22 mouse cellular contexts compared by ENCODE assay signal in the genomic region with DNA sequence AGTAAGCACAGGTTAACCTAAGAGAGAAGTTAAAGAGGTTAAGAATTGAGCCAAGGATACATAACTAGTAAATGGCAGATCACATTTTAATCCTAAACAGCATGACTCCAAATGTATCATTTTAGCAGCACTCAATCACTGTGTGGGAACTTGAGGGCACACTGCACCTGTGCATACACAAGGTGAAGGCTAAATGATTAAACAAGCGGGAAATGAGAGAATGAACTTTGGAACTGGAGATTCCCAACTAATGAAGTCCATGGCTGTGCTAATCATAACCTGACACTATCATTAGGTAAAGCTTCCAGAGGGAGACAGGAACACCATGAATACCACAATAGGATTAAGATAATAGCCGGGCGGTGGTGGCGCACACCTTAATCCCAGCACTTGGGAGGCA. TPM values are rescaled to one million over a fixed set of nuclear protein-coding genes. Genes with fewer than 3 reads are reported as not detected.
"Had no signal": no experiment of that assay in that cellular context is flagged by ENCODE, and none has a peak within 500 bp of the region (broad histone marks: within the 10 kb centered on the region; RNA-seq: fewer than 3 reads in every experiment).

No protein-coding gene starts in this region.

- ATAC-seq: forebrain, postnatal 0 days; hindbrain, postnatal 0 days; liver, embryonic 12.5 days had no signal

- H3K27ac ChIP-seq: heart, adult 2 months; heart, embryonic 13.5 days; heart, embryonic 15.5 days; hindbrain, embryonic 13.5 days; hindbrain, embryonic 15.5 days; hindbrain, postnatal 0 days; kidney, postnatal 0 days; layer of hippocampus, adult 2 months; left cerebral cortex, adult 2 months; limb, embryonic 10.5 days; limb, embryonic 12.5 days; liver, embryonic 12.5 days; liver, embryonic 14.5 days had no signal

- H3K9me3 ChIP-seq: heart, embryonic 13.5 days; heart, embryonic 15.5 days; hindbrain, embryonic 13.5 days; hindbrain, embryonic 15.5 days; limb, embryonic 10.5 days; limb, embryonic 12.5 days; liver, embryonic 12.5 days had no signal

- H3K4me1 ChIP-seq: heart, embryonic 13.5 days; heart, embryonic 15.5 days; hindbrain, embryonic 13.5 days; hindbrain, embryonic 15.5 days; limb, embryonic 10.5 days; limb, embryonic 12.5 days; liver, embryonic 12.5 days had no signal

- DNase-seq: forebrain, postnatal 0 days; gastrocnemius, postnatal 14 days; gastrocnemius, postnatal 36 days; heart, adult 11 months; heart, adult 2 months; heart, postnatal 14 days; heart, postnatal 36 days; kidney, adult 18-20 months; kidney, postnatal 14 days had no signal

- H3K4me3 ChIP-seq: heart, adult 2 months; heart, embryonic 13.5 days; heart, embryonic 15.5 days; hindbrain, embryonic 13.5 days; hindbrain, embryonic 15.5 days; layer of hippocampus, adult 2 months; left cerebral cortex, adult 2 months; limb, embryonic 10.5 days; limb, embryonic 12.5 days; liver, embryonic 12.5 days had no signal

- H3K4me2 ChIP-seq: heart, embryonic 11.5 days; heart, embryonic 13.5 days; heart, embryonic 15.5 days; hindbrain, embryonic 13.5 days; hindbrain, embryonic 15.5 days; limb, embryonic 12.5 days; liver, embryonic 12.5 days had no signal

- H3K27me3 ChIP-seq: heart, embryonic 13.5 days; heart, embryonic 15.5 days; hindbrain, embryonic 13.5 days; hindbrain, embryonic 15.5 days; limb, embryonic 12.5 days; liver, embryonic 12.5 days had no signal

- H3K9ac ChIP-seq: forebrain, postnatal 0 days; heart, embryonic 13.5 days; heart, embryonic 15.5 days; hindbrain, embryonic 13.5 days; hindbrain, embryonic 15.5 days; limb, embryonic 12.5 days; liver, embryonic 12.5 days; liver, embryonic 14.5 days had no signal

RNA-seq across cellular contexts. Expression of gene Zc3h12d, which starts 59.9 kb away (rescaled TPM):
- total RNA-seq: gastrocnemius, postnatal 14 days had no signal
- polyA plus RNA-seq: limb, embryonic 10.5 days had no signal
